Mouse (Mus musculus) urinary bladder, postnatal 14 days (tissue): ENCODE data around the gene Smim5.

Experiments used
- DNase-seq: peaks from one replicate; pipeline ENCODE4 v3.0.0; 2021; ENCODE audit warnings: low spot score

The Smim5 gene

DNA sequence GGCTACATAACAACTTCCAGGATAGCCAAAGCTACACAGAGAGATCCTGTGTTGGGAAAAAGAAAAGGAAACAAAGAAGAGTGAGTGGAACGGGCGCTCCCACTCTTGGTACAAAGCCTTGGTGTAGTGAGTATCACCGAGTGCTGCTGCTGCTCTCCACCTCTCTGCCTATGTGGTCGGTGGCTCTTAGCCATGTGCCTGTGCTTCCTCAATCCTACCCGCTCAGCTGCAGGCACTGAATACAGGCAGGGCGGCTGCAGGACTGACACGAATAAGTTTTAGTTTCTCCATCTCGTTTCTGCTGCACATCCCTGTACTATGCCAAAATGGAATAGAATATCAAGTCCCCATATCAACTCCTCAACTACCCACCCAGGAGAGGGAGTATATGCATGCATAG is 29.3 kb downstream of the Smim5 start:
- no peak for DNase-seq

DNA sequence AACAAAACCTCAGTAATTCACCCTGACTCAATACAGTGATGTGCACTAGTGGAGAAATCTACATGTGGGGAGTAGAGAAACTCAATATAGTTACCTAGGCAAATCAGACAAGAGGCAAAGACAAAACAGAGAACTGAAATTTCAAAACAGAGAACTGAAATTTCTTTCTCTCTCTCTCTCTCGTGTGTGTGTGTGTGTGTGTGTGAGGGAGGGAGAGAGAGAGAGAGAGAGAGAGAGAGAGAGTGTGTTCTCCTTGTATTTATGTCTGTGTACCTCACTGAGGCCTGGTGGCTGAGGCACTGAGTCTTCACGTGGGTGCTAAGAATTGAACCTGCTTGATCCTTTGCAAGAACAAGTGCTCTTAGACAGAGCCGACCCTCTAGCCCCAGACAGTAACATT is 30.1 kb downstream of the Smim5 start:
- DNase-seq = no peak

DNA sequence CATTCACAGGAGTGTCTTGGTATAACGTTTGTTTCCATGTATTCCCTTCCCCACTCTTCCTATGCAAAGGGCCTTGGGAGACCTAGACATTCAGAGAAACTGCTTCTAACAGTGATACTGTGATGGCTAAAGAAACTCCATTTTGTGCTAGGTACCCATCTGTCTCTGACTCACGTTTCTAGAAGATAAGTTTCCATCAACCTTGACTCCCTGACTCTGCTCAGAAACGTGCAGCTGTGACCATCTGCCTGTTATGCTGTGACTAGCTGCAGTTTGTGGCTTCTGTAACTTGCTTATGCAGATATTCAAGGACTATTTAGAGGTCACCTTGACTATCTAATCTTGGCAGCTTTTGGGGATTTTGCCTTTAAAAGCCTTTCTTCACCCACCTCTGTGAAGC is 31.5 kb downstream of the Smim5 start:
- DNase-seq = no peak

DNA sequence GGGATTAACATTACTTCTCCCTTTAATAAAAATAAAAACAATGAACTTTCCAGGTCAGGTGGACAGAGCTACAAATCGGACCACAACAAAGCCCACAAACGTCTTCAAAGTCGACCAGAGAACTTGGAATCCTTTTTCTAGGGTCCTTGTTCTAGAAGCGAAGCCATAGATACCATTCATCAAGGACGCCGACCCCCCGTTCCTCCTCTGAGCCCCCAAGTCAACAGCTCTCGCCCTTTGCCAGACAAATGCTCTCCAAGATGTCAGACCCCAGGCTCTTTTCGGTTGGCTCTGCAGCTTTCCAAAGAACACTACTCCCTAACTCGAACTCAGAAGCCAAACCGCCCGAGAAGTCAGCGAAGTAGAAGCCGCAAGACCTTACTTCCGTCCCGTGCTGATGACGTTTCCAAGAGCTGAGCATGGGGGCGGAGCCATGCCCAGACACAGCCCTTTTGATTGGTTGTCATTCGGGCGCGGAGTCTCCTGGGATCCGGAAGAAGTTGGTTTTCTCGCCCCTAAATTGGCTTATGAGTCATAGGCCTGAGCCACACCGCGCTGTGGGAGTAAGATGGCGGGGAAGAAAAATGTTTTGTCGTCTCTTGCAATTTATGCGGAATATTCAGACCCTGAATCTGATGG is 33.5 kb downstream of the Smim5 start, which contains the start of the genes Sap30bp and Recql5:
Gene Sap30bp, plus strand, starts transcription at position 175 of the 639 bp plus-strand sequence.
Gene Recql5, minus strand, starts transcription at position 370 of the 639 bp plus-strand sequence.
- DNase-seq = peak; percentile 97

DNA sequence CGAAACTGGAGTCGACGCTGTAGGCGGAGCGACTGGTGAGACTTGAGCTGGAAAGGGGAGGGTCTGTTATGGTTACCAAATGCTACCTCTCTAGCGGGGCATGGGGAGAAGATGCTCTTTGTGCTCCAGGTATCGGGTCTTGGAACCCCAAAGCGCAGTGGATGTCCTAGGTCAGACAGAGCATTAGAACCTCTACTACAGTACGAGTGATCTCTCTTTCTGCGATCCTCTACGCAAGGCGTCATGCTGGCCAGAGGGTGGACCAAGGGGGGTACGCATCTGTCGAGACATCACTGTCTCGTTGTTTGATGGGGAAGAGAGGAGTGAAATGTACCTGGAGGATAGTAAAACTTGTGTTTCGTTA is 34.0 kb downstream of the Smim5 start:
- DNase-seq = no peak

DNA sequence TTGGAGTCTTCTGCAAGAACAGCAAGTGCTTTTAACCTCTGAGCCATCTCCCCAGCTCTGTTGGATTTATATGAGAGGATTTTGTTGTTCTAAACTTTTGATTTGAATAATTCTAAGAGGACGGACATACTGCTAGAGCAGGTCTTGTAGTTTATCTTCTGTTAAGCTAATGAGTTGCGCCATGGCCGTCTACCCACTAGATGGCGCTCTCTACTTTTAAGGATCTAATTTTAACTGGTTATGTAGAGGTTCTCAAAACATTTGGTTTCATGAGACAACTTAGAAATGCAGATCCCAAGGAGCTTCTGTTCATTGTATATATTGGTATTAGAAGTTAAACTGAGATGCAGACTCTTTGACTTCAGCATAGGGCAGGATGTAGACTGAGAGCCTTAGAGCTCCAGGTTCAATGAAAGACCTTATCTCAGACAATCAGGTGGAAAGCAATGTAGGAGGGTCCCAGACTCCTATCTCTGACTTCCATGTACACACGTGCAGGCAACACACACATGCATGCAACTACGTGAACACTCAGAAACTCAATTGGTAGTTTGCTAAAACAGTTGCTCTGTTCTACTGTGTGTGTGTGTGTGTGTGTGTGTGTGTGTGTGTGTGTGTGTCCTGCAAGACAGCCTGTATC is 40.0 kb downstream of the Smim5 start:
- peak; percentile 72 for DNase-seq

DNA sequence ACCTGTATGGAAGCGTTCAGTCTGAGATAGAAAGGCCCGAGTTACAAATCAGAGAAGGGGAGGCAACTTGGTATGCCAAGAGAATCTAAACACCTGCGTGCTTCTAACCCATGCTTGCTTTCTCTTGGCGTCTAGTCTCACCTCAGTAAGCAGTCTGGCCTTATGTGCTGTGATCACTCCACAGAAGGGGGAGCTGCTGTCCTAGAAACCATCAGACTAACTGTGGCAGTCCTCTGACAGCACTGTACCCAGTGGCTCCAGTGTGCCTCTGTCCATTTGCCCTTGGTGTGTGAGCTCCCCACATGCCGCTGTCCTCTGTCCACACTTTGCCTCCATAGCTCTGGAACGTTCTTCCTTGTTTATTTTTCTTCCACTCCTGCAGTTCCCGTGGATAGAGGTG is 42.2 kb downstream of the Smim5 start:
- DNase-seq = no peak

DNA sequence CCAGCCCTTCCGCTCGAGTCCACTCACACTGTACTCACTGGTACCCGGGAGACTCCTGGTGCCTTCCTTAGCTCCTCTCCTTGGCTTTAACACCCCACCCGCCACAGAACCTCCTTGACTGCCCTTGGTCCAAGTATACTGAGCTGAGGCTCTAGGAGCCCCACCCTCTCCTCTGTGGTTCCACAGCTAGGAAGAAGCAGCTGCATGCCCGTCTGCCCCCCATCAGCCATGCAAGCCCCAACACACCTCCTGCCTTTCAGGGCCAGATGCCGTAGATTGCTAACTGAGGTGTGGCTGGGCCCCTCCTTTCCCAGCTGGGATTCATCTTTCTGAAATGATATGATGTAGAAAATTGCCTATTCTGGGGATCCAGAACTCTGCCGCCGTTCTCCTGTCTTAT is 45.5 kb downstream of the Smim5 start:
- peak; percentile 55 for DNase-seq

DNA sequence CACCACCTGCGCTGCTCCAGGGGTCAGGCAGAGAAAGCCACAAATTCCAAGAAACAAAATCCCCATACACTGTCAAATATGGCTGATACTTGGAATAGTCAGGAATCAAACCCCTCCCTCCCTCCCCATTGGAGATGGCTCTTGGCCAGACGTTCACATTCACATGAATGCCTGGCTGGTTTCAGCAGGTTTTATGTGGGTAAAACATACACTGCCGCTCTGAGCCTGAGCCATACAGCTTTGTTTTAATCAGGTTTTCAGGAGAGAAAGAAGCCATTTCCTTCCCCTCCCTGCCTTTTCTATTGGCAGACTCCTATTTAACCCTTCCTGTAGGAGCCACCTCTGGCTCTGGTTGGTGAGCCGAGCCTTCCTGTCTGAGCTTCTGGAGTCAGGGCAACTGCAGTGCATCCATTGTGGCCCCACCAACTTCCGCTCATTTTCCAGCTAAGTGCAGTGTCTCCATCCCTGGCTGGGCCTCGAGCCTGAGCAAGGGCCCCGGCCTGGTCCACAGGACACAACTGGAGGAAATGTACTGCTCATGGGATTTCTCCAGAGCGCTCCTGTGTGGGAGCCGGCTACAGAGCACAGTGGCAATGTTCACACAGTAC is 46.6 kb downstream of the Smim5 start:
- no peak for DNase-seq

DNA sequence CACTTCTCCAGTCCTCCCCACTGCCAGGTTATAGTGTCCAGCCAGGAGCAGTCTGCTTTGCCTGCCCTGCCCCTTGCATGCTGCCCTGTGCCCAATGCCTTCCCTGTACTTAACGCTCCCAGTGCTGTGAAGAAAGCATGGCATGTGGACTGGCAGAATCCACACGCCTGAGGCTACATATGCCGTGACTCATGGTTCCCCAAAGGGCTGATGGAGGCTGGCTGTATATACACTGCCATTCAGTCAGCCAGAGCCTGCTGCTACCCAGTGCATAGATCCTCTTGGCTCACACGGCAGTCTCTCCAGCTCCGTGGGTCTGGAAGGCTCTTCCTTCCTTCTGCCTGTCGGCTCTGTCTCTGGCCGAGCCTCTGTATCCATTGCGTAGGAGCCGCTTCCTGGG is 48.5 kb downstream of the Smim5 start:
- DNase-seq = no peak

DNA sequence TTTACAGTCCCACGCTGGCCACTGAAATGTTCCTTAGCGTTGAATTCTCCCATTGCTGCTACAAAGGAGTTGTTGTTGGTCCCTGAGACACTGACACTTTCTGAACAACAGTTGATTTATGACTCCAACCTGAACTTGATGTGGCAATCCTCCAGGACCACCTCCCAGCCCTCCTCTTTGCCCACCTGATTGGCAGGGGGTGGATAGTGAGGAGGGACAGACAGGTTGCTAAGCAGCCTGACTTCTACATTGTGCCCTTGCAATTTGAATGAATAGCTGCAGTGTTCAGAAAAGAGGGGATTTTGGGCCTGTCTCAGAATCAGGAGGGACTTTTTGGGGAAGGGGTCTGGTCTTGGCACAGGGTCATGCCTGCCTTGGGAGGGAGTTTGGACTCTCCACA is 51.0 kb downstream of the Smim5 start:
- no peak for DNase-seq

DNA sequence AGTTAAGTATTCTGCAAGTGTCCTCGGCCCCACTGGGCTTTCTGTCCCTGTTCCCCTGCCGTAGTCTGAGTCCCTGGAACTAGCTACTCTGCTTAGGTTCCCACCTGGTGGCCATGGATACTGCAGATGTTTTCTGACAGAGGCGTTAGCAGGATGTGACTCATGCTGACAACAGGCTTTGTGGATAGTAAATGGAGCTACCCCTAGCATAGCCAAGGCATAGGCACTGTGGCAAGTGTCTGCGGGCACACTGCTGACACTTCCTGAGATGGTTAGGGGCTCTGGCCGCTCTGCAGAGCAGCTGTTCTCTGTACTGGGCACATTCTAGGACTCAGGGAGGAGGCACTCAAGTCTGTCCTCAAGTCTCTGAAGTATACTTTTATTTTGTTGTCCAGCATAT is 54.9 kb downstream of the Smim5 start:
- peak; percentile 42 for DNase-seq

DNA sequence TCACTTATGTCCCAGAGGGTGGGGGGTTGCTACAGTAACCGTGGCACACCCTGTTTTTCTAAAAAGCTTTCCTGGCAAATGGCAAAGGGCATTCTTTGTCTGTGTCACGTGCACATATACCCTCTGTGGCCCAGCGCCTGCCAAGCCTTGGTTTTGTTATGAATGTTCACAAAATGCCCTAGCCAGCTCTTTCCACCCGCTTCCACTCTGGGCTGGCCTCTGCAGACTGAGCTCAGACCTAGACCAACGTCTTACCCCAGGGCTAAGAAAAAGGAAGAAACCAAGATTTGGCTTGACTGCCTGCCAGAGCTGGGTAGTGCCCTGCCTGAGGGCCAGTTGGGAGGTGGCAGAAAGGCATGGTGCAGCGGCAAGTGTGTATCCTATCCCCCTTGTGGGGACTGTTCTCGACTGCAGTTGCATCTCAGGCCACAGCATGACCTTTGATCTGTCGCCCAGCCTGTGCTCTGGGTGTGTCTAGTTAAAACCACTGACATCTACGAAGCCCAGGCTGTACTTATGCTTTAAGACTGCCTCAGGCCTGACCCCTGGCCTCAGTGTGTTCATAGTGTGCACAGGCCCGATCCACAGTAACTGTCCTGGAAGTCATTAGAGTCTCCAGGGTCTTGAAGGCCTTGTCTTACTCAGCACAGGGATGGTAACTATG is 55.6 kb downstream of the Smim5 start:
- DNase-seq = peak; percentile 37
